Mouse (Mus musculus): ENCODE data around the gene Rps18. TPM values are rescaled to one million over a fixed set of nuclear protein-coding genes. Genes with fewer than 3 reads are reported as not detected.

The Rps18 gene
- polyA plus RNA-seq, 1 experiment from 2014 or later: 1,569 TPM

DNA sequence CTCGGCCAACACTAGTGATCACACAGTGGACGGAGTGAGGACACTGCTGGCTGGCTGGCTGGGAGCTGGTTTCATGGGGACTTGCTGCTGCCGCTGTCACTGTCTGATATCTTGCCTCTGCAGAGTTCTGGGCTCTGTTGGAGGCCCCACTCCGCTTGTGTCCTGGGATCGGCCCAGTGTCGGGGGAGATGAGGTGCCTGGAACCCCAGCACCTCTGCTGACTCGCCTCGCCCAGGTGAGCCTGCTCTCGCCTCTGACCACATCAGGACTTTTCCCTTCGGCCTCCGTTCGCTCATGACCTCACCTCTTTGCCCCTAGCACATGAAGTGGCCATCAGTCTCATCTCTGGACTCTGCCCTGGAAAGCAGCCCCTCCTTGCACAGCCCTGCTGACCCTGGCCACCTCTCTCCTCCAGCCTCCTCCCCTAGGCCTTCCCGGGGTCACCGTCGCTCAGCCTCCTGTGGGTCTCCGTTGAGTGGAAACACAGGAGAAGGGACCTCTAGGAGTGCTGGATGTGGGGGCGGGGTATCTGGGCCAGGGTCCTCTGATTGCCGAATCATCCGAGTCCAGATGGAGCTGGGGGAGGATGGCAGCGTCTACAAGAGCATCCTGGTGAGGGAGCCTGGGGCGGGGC lies 20.3 kb downstream of the Rps18 start:
- 0 out of 2 replicates have a peak overlapping the region, but pooled peaks have one; percentile 16 for H3K4me3 ChIP-seq
- H3K36me3 ChIP-seq (replicated peaks): peaks cover 73% of the 10 kb centered on the region
- WGBS: 86% methylated on average over 21 of the region's 21 CpGs
- no peak overlapping the region for H3K27ac ChIP-seq (replicated peaks)
- H3K4me1 ChIP-seq: peaks cover 39% of the 10 kb centered on the region
- peaks cover 3% of the 10 kb centered on the region; the same call in 1 of the 2 replicates for H3K27me3 ChIP-seq (replicated peaks; ENCODE audit: low read depth, poor library complexity, severe bottlenecking)
- DNase-seq (ENCODE audit: low spot score): no peak
- H3K9me3 ChIP-seq: no peaks in the 10 kb centered on the region

DNA sequence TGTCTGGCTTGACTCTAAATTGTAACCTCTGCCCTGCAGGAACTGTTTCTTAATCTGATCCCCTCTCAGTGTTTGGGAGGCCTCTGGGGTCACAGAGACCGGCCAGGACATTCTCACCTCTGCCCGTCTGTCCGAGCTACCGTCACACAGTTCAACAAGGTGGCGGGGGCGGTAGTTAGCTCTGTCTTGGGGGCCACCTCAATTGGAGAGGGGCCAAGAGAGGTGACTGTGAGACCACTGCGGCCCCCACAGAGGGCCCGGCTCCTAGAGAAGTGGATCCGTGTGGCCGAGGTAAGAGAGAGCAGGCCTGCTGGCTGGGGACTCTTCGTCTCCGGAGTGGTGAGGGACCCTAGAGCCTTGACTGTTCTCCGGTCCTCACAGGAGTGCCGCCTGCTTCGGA lies 22.8 kb downstream of the Rps18 start:
- peak overlapping the region; percentile 91; the same call in 1 of the 2 replicates for H3K4me3 ChIP-seq
- 78% methylated on average over 15 of the region's 15 CpGs for WGBS
- H3K27me3 ChIP-seq (replicated peaks; ENCODE audit: low read depth, poor library complexity, severe bottlenecking): peaks cover 3% of the 10 kb centered on the region; the same call in 1 of the 2 replicates
- H3K36me3 ChIP-seq (replicated peaks): peaks cover 59% of the 10 kb centered on the region
- no peak for DNase-seq (ENCODE audit: low spot score)
- peaks cover 49% of the 10 kb centered on the region for H3K4me1 ChIP-seq
- H3K27ac ChIP-seq (replicated peaks): no peak overlapping the region
- no peaks in the 10 kb centered on the region for H3K9me3 ChIP-seq

DNA sequence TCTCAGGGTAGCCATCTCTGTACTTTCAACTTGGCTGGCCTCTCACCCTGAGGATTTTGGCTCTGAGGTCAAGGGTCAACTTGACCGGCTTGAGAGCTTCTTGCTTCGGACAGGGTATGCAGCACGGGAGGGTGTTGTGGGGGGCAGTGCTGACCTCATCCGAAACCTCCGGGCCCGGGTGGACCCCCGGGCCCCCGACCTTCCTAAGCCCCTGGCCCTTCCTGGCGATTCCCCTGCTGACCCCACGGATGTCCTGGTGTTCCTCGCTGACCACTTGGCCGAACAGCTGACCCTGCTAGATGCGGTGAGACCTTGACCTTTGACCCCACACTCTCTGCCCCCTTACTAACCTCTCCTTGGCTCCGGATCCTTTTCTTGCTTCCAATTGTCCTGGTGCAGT lies 23.4 kb downstream of the Rps18 start:
- peaks cover 3% of the 10 kb centered on the region; the same call in 1 of the 2 replicates for H3K27me3 ChIP-seq (replicated peaks; ENCODE audit: low read depth, poor library complexity, severe bottlenecking)
- peaks cover 57% of the 10 kb centered on the region for H3K36me3 ChIP-seq (replicated peaks)
- H3K27ac ChIP-seq (replicated peaks): no peak overlapping the region
- 74% methylated on average over 14 of the region's 14 CpGs for WGBS
- H3K9me3 ChIP-seq: no peaks in the 10 kb centered on the region
- no peak for DNase-seq (ENCODE audit: low spot score)
- H3K4me3 ChIP-seq: peak overlapping the region; percentile 91; the same call in 1 of the 2 replicates
- H3K4me1 ChIP-seq: peaks cover 52% of the 10 kb centered on the region

DNA sequence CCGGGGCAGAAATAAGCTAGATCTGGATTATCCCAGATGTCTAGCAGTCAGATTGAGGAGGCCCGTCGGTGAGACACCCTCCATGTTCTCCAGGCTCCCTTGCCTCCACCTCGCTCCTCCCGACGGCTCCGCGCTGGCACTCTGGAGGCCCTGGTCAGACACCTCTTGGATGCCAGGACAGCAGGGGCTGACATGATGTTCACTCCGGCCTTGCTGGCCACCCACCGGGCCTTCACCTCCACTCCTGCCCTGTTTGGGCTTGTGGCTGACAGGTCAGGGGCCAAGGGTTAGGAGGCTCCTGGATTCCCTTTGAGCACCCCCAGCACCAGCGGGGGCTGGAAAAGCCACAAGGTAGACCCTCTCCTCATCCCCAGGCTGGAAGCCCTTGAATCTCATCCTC lies 23.9 kb downstream of the Rps18 start:
- 90% methylated on average over 11 of the region's 11 CpGs for WGBS
- peaks cover 52% of the 10 kb centered on the region for H3K4me1 ChIP-seq
- H3K36me3 ChIP-seq (replicated peaks): peaks cover 56% of the 10 kb centered on the region
- peak overlapping the region; percentile 91; the same call in 1 of the 2 replicates for H3K4me3 ChIP-seq
- H3K9me3 ChIP-seq: no peaks in the 10 kb centered on the region
- H3K27me3 ChIP-seq (replicated peaks; ENCODE audit: low read depth, poor library complexity, severe bottlenecking): peaks cover 3% of the 10 kb centered on the region; the same call in 1 of the 2 replicates
- no peak overlapping the region for H3K27ac ChIP-seq (replicated peaks)
- no peak for DNase-seq (ENCODE audit: low spot score)

DNA sequence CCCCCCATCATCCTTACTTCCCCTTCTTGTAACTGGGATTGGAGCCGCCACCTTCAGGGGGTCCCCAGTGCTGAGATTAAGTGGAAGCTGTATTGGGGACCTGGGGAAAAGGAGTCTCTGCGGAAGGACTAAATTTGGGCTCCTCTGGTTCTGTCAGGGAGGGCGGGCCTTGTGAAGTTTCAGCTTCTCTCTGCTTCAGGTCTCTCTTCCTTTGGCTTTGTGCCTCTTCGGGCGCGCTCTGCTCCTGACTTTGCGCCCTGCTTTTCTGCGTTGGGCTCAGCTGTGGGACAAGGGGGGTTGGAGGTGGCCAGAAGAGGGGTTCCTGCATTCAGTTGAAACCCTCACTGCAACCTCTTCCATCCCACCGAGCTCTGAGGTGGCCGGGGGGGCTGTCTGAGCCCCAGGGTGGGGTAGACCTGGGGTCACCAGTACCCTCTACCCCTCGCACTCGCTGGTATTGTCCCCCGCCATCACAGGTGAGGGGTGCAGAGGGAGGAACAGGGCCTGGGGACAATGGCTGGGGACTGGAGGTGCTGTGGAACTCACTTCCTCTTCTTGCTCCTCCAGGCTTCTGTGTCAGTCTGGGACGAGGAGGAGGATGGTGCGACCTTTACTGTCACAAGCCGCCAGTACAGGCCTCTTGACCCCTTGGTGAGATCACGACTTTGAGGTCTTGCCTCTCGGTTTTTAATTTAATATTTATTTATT lies 24.5 kb downstream of the Rps18 start:
- H3K36me3 ChIP-seq (replicated peaks): peaks cover 54% of the 10 kb centered on the region
- H3K27me3 ChIP-seq (replicated peaks; ENCODE audit: low read depth, poor library complexity, severe bottlenecking): peaks cover 3% of the 10 kb centered on the region; the same call in 1 of the 2 replicates
- peak overlapping the region; percentile 90 for H3K27ac ChIP-seq (replicated peaks)
- peak overlapping the region; percentile 91 for H3K4me3 ChIP-seq
- peaks cover 52% of the 10 kb centered on the region for H3K4me1 ChIP-seq
- no peak for DNase-seq (ENCODE audit: low spot score)
- H3K9me3 ChIP-seq: no peaks in the 10 kb centered on the region
- 34% methylated on average over 18 of the region's 18 CpGs for WGBS

DNA sequence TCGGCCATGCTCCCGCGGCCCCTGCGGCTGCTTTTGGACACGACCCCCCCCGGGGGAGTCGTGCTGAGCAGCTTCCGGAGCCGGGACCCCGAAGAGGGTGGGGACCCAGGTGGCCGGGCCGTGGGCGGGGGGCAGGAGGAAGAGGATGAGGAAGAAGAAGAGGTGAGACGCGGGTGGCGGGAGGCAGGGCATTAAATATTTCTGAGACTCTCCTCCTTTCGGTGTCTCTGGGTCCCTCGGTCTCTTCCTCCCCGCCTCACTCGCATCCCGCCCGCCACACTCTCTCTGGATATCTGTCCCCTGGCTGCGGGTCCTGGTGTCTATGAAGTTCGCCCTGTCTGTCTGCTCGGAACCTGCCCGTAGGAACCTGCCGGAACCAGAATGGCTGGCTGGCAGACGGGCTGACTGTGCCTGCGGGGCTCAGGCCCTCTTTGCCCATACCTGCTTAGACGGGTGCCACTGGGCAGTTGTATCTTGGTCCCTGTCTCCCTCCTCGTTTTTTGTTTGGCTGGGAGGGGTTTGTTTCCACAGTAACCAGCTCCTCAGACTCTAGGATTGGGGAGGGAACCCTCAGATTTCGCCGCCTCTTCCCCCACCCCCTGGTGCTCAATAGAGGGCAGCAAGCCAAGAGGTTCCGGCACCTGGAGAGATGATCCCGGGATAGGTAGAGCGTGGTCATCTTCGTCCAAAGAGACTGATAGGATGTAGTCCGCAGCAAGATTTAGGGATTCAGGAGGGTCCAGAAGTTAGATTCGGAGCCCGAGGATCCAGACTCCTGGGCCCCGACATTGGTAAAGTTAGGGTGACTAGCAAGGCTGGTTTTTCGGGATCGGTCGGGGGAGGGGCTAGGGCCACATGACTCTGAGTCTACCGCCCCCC lies 25.3 kb downstream of the Rps18 start:
- peak; percentile 60 for DNase-seq (ENCODE audit: low spot score)
- Histone ChIP-seq H3K27ac (replicated peaks) (peak overlapping the region; percentile 90), H3K27me3 (replicated peaks; ENCODE audit: low read depth, poor library complexity, severe bottlenecking) (peaks cover 3% of the 10 kb centered on the region; the same call in 1 of the 2 replicates), H3K9me3 (no peaks in the 10 kb centered on the region), H3K4me3 (peak overlapping the region; percentile 91), H3K4me1 (peaks cover 52% of the 10 kb centered on the region), H3K36me3 (replicated peaks) (peaks cover 54% of the 10 kb centered on the region)
- under 1% methylated on average over 45 of the region's 45 CpGs for WGBS

DNA sequence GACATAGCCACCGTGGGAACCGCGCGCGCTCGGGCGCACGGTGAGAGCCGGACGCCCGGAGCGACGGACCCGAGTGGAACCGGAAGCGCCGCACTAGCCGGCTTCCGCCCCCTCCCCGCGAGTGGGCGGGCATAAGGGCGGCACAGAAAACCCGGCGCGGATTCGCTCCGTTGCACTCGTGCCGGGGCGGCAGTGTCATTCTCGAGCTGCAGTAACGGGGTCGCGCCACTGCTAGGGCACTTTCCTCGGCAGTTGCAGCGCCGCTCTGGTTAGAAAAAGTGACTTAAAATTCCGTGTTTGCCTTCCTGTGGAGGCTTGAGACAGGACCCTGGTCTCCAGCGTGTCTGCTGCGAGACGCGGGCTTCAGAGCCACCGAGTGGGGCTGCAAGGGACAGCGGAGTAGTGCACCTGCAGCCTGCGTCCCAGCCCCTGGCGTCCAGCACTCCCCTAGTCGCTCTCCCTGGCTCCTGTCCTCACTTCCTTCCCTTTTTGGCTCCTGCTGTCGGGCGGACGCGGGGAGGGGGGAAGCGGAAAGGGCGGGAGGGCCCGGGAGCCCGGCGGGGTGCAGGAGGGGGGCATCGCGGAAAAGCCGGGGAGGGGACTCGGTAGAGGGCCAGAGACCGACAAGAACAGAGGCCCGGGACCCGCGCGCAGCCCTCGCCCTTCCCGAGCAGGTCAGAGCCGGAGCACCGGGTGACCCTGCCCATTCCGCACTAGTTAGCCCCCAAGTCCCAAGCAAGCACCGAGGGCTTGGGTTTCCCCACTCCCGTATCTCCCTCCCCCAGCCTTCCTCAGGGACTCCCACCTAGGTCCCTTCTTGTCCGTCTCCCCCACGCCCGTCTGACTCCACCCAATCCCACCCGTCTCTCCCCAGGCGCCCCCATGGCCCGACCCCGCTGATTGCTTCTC lies 26.2 kb downstream of the Rps18 start, which contains the start of gene Rgl2:
Gene Rgl2, plus strand, starts transcription at position 173 of the 909 bp plus-strand sequence.
- Histone ChIP-seq H3K36me3 (replicated peaks) (peaks cover 53% of the 10 kb centered on the region), H3K4me3 (peak within 1 kb of the TSS; percentile 91), H3K27ac (replicated peaks) (peak within 1 kb of the TSS; percentile 90), H3K9me3 (no peaks in the 10 kb centered on the region), H3K4me1 (peaks cover 49% of the 10 kb centered on the region), H3K27me3 (replicated peaks; ENCODE audit: low read depth, poor library complexity, severe bottlenecking) (peaks cover 3% of the 10 kb centered on the region; the same call in 1 of the 2 replicates)
- peak; percentile 96 for DNase-seq (ENCODE audit: low spot score)
- whole genome bisulfite sequencing: under 1% methylated on average over 80 of the region's 80 CpGs

DNA sequence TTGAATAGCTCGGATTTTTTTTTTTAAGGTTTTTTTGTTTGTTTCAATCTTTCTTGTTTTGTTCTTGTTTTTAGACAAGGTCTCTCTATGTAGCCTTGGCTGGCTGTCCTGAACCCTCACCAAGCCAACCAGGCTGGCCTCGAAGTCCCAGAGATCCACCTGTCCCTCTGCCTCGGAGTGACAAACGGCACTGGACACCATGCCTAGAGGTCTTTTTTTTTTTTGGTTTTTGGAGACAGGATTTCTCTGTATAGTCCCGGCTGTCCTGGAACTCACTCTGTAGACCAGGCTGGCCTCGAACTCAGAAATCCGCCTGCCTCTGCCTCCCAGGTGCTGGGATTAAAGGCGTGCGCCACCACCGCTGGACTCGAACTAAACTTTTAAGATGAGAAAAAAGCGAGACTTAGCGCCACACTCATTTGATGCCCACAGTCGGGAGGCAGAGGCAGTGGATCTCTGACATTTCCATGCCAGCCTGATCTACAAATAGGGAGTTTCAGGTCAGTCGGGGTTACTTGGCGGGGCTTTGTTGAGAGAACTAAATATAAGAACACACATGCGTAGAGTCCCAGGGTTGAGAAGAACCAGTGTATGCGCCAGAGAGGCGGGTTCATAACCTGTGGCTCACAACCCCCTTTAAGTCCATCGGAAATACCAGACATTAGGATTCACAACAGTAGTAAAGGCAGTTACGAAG lies 27.4 kb downstream of the Rps18 start:
- H3K4me1 ChIP-seq: peaks cover 49% of the 10 kb centered on the region
- H3K36me3 ChIP-seq (replicated peaks): peaks cover 41% of the 10 kb centered on the region
- no peak for DNase-seq (ENCODE audit: low spot score)
- peak overlapping the region; percentile 91 for H3K4me3 ChIP-seq
- peaks cover 3% of the 10 kb centered on the region; the same call in 1 of the 2 replicates for H3K27me3 ChIP-seq (replicated peaks; ENCODE audit: low read depth, poor library complexity, severe bottlenecking)
- H3K27ac ChIP-seq (replicated peaks): peak overlapping the region; percentile 90; the same call in 1 of the 2 replicates
- no peaks in the 10 kb centered on the region for H3K9me3 ChIP-seq
- WGBS: 65% methylated on average over 21 of the region's 21 CpGs

DNA sequence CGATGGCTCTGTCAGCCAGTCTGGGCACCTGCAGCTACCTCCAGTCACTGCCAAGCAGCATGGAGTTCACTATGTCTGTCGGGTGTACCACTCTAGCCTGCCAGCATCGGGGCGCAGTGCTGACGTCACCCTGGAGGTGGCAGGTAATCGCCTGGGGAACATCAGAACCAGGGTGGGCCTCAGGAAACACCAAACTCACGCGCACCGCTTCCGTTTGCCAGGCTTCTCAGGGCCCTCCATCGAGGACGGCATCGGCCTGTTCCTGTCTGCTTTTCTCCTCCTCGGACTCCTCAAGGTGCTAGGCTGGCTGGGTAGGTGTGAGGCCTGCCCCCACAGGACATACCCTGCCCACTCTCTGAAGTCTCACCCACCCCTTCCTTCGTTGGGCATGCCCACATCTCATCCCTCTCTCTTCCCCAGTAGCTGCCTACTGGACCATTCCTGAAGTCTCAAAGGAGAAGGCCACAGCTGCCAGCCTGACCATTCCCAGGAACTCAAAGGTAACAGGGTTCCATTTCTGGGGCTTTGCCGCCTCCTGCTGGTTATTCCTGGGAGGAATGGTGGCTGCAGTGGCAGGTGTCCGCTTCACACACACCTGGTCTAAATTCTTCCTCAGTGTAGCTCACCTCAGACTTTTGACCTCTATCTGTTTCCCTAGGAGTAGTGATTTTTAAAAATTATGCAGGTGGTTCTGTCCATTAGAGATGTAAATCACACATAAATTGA lies 29.4 kb downstream of the Rps18 start:
- H3K27ac ChIP-seq (replicated peaks): no peak overlapping the region
- H3K4me1 ChIP-seq: peaks cover 32% of the 10 kb centered on the region
- H3K4me3 ChIP-seq: 0 out of 2 replicates have a peak overlapping the region, but pooled peaks have one; percentile 18
- H3K27me3 ChIP-seq (replicated peaks; ENCODE audit: low read depth, poor library complexity, severe bottlenecking): peaks cover 1% of the 10 kb centered on the region; the same call in 1 of the 2 replicates
- 75% methylated on average over 17 of the region's 17 CpGs for WGBS
- peak; percentile 45 for DNase-seq (ENCODE audit: low spot score)
- H3K9me3 ChIP-seq: no peaks in the 10 kb centered on the region
- H3K36me3 ChIP-seq (replicated peaks): peaks cover 25% of the 10 kb centered on the region

DNA sequence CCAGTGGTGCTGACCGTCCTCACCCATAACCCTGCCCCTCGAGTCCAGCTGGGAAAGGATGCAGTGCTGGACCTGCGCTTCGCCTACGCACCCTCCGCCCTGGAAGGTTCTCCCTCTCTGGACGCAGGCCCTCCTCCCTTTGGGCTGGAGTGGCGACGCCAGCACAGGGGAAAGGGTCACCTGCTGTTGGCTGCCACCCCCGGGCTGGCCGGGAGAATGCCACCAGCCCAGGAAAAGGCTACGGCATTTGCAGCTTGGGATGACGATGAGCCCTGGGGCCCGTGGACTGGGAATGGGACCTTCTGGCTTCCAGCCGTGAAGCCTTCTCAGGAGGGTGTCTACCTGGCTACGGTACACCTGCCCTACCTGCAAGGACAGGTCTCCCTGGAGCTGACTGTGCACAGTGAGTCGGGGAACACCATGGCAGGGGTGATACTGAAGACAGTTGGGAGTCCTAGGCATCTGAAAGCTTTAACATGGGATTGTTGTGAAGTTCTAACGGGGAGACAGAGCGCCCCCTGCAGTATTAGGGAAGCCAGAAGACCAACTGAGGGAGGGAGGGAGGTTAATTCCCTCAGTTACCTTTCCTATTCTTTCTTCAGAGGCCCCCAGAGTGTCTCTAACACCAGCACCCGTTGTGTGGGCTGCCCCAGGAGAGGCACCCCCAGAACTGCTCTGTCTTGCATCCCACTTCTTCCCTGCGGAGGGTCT lies 30.2 kb downstream of the Rps18 start:
- peaks cover 31% of the 10 kb centered on the region for H3K4me1 ChIP-seq
- H3K27me3 ChIP-seq (replicated peaks; ENCODE audit: low read depth, poor library complexity, severe bottlenecking): no peaks in the 10 kb centered on the region
- 80% methylated on average over 21 of the region's 21 CpGs for WGBS
- DNase-seq (ENCODE audit: low spot score): no peak
- no peak overlapping the region for H3K27ac ChIP-seq (replicated peaks)
- H3K4me3 ChIP-seq: peak overlapping the region; percentile 19; the same call in 1 of the 2 replicates
- peaks cover 25% of the 10 kb centered on the region for H3K36me3 ChIP-seq (replicated peaks)
- no peaks in the 10 kb centered on the region for H3K9me3 ChIP-seq
